In the genomic region with DNA sequence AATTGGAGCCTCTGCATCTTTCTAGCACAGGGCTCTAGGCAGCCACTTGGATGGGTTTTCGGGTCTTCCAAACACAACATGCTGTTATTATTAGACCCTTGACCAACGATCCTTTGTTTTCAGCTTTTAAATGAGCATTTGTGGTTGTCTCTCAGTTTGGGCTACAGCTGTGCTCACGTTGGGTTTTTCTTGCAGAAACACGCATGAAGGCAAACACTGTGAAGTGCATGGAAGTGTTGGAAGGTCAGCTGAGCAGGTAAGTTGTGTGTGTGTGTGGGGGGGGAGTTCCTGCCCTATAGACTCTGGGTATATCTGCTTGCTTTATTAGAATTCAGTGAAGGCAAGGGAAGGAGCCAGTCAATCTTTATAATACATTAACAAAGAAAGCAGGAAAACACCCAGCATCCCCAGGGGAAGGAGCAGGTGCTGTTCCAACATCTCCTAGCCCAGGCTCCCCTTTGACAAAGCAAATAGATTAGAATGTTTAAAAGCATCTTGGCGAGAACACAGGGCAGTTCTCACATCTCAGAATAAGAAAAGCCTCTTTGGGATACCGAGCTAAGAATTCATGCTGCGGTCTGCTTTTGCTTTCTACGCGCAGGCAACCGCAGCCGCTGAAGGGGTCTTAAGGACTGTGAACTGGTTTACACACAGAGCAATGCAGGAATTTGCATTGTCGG, we compare ENCODE assay signal across 11 mouse cellular contexts.
DNase-seq lines count a peak whose midpoint lies in the region; ATAC-seq and TF ChIP-seq lines count a peak whose summit lies in the region.
"Had no signal": no experiment of that assay in that cellular context is flagged by ENCODE, and none has a peak within 500 bp of the region (broad histone marks: within the 10 kb centered on the region; RNA-seq: fewer than 3 reads in every experiment).

No protein-coding gene starts in this region.

- DNase-seq in heart, adult 18-20 months = no peak
- no peak for DNase-seq in midbrain, postnatal 0 days (ENCODE audit: low spot score)
- no peak for DNase-seq in adrenal gland, postnatal 10 days
- no peak for DNase-seq in left cerebral cortex, postnatal 10 days (ENCODE audit: extremely low spot score in 1 of 2, low spot score in 2 of 2)
- no peak for DNase-seq in left cerebral cortex, adult 11 months (ENCODE audit: low spot score)
- DNase-seq: thymus, adult 2 months had no signal

- no peak for TF ChIP-seq CTCF in midbrain, postnatal 0 days (IDR thresholded peaks at IDR 0.05)

- no peaks in the 10 kb centered on the region for H3K27me3 ChIP-seq in heart, embryonic 15.5 days
- peaks cover 16% of the 10 kb centered on the region; the same call in 1 of the 2 replicates for H3K27me3 ChIP-seq in embryonic facial prominence, embryonic 15.5 days
- H3K27me3 ChIP-seq in hindbrain, embryonic 16.5 days (replicated peaks; ENCODE audit: control insufficient read depth, insufficient read depth, low read length) = no peaks in the 10 kb centered on the region
- H3K27me3 ChIP-seq in midbrain, postnatal 0 days (ENCODE audit: insufficient read depth, low read length) = no peaks in the 10 kb centered on the region
- H3K27me3 ChIP-seq: lung, embryonic 15.5 days had no signal

- H3K27ac ChIP-seq in heart, embryonic 15.5 days = 0 out of 2 replicates have a peak overlapping the region, but pooled peaks have one; percentile 24
- peak overlapping the region; percentile 74 for H3K27ac ChIP-seq in embryonic facial prominence, embryonic 15.5 days (replicated peaks)
- H3K27ac ChIP-seq in hindbrain, embryonic 16.5 days (ENCODE audit: low read depth, low read length) = peak overlapping the region; percentile 73
- H3K27ac ChIP-seq in midbrain, postnatal 0 days (ENCODE audit: low read depth, low read length) = peak overlapping the region; percentile 65
- H3K27ac ChIP-seq: lung, embryonic 15.5 days had no signal

- no peak for ATAC-seq in heart, embryonic 15.5 days (replicated peaks; ENCODE audit: insufficient number of reproducible peaks, insufficient read depth, low FRiP score, low read depth)
- peak; percentile 61; the same call in 1 of the 2 replicates for ATAC-seq in embryonic facial prominence, embryonic 15.5 days (ENCODE audit: insufficient number of reproducible peaks, low FRiP score, low TSS enrichment, low read depth)
- ATAC-seq in hindbrain, embryonic 16.5 days = no peak
- no peak for ATAC-seq in midbrain, postnatal 0 days (ENCODE audit: low FRiP score)

- no peak overlapping the region for H3K4me2 ChIP-seq in heart, embryonic 15.5 days
- H3K4me2 ChIP-seq in embryonic facial prominence, embryonic 15.5 days (replicated peaks) = peak overlapping the region; percentile 38
- peak overlapping the region; percentile 39 for H3K4me2 ChIP-seq in hindbrain, embryonic 16.5 days (ENCODE audit: low read length)
- 0 out of 2 replicates have a peak overlapping the region, but pooled peaks have one; percentile 2 for H3K4me2 ChIP-seq in midbrain, postnatal 0 days (ENCODE audit: low read depth, low read length, poor library complexity, severe bottlenecking)
- H3K4me2 ChIP-seq: lung, embryonic 15.5 days had no signal

- intact Hi-C loops in left cerebral cortex, postnatal 10 days (cut with DNase I) = no loop called here

- WGBS in heart, embryonic 15.5 days = 60% methylated on average over 12 of the region's 12 CpGs
- WGBS in embryonic facial prominence, embryonic 15.5 days = 14% methylated on average over 12 of the region's 12 CpGs
- 18% methylated on average over 12 of the region's 12 CpGs for WGBS in hindbrain, embryonic 16.5 days
- WGBS in midbrain, postnatal 0 days = 12% methylated on average over 12 of the region's 12 CpGs

- no peak overlapping the region for H3K9ac ChIP-seq in heart, embryonic 15.5 days
- no peak overlapping the region for H3K9ac ChIP-seq in embryonic facial prominence, embryonic 15.5 days
- H3K9ac ChIP-seq in hindbrain, embryonic 16.5 days (ENCODE audit: low read depth, low read length) = peak overlapping the region; percentile 30; the same call in 1 of the 2 replicates
- no peak overlapping the region for H3K9ac ChIP-seq in midbrain, postnatal 0 days (replicated peaks; ENCODE audit: low read length, poor library complexity, severe bottlenecking)
- H3K9ac ChIP-seq: lung, embryonic 15.5 days had no signal

- H3K4me3 ChIP-seq in heart, embryonic 15.5 days = no peak overlapping the region
- 0 out of 2 replicates have a peak overlapping the region, but pooled peaks have one; percentile 0 for H3K4me3 ChIP-seq in embryonic facial prominence, embryonic 15.5 days (replicated peaks)
- H3K4me3 ChIP-seq in hindbrain, embryonic 16.5 days (ENCODE audit: low read length) = no peak overlapping the region
- no peak overlapping the region for H3K4me3 ChIP-seq in midbrain, postnatal 0 days (ENCODE audit: low read depth, low read length)
- H3K4me3 ChIP-seq: lung, embryonic 15.5 days; myocyte had no signal

- H3K4me1 ChIP-seq in heart, embryonic 15.5 days (replicated peaks) = peaks cover 22% of the 10 kb centered on the region
- peaks cover 25% of the 10 kb centered on the region for H3K4me1 ChIP-seq in embryonic facial prominence, embryonic 15.5 days
- peaks cover 18% of the 10 kb centered on the region for H3K4me1 ChIP-seq in hindbrain, embryonic 16.5 days (ENCODE audit: control insufficient read depth, insufficient read depth, low read depth, low read length)
- H3K4me1 ChIP-seq in midbrain, postnatal 0 days (ENCODE audit: insufficient read depth, low read length) = peaks cover 6% of the 10 kb centered on the region

- no peaks in the 10 kb centered on the region for H3K36me3 ChIP-seq in heart, embryonic 15.5 days
- no peaks in the 10 kb centered on the region for H3K36me3 ChIP-seq in embryonic facial prominence, embryonic 15.5 days
- no peaks in the 10 kb centered on the region for H3K36me3 ChIP-seq in hindbrain, embryonic 16.5 days (ENCODE audit: control insufficient read depth, insufficient read depth, low read length)
- H3K36me3 ChIP-seq in midbrain, postnatal 0 days (ENCODE audit: insufficient read depth, low read length) = no peaks in the 10 kb centered on the region
- H3K36me3 ChIP-seq: lung, embryonic 15.5 days had no signal

- H3K9me3 ChIP-seq in heart, embryonic 15.5 days (replicated peaks) = no peaks in the 10 kb centered on the region
- H3K9me3 ChIP-seq in embryonic facial prominence, embryonic 15.5 days (replicated peaks) = no peaks in the 10 kb centered on the region
- no peaks in the 10 kb centered on the region; the same call in 1 of the 2 replicates for H3K9me3 ChIP-seq in hindbrain, embryonic 16.5 days (ENCODE audit: control insufficient read depth, low read length)
- no peaks in the 10 kb centered on the region for H3K9me3 ChIP-seq in midbrain, postnatal 0 days (ENCODE audit: low read length)
- H3K9me3 ChIP-seq: lung, embryonic 15.5 days had no signal

Comparison
In these comparisons a context has a peak if more than half of its experiments do, and no peak if none do; other contexts are left out.
1. H3K27ac ChIP-seq: peak in every context shown above with its lines; median percentile 74 in embryonic facial prominence, embryonic 15.5 days; 73 in hindbrain, embryonic 16.5 days; 65 in midbrain, postnatal 0 days; 24 in heart, embryonic 15.5 days.